Mouse (Mus musculus) CH12.LX (cell line): Measurements from ENCODE around the gene Fbln5.

ENCODE experiments used
- CTCF ChIP-seq, 2 experiments: IDR thresholded peaks in 1 of 2; conservative IDR thresholded peaks in 1 of 2; 2 replicates each; pipeline ENCODE4 v1.5.1; 2011 to 2012; ENCODE audit warnings: low read depth in 2 of 2, low read length in 2 of 2, improper control_type of control experiment in 1 of 2, inconsistent platforms in 1 of 2, mild to moderate bottlenecking in 1 of 2, moderate library complexity in 1 of 2
- HCFC1 ChIP-seq: IDR thresholded peaks from 2 replicates; pipeline ENCODE4 v1.6.1; 2012; ENCODE audit warnings: low read depth, mild to moderate bottlenecking, inconsistent platforms, low read length, improper control_type of control experiment
- IRF4 ChIP-seq: IDR thresholded peaks from 2 replicates; pipeline ENCODE4 v1.6.1; 2014; ENCODE audit warnings: low read depth, mild to moderate bottlenecking, inconsistent platforms, low read length, improper control_type of control experiment
- MAFK ChIP-seq: IDR thresholded peaks from 2 replicates; pipeline ENCODE4 v1.6.1; 2011; ENCODE audit warnings: low read length, improper control_type of control experiment; ENCODE audit not compliant: insufficient replicate concordance
- MAX ChIP-seq: IDR thresholded peaks from 2 replicates; pipeline ENCODE4 v1.6.1; 2011; ENCODE audit warnings: low read length, improper control_type of control experiment
- MEF2A ChIP-seq: IDR thresholded peaks from 2 replicates; pipeline ENCODE4 v1.6.1; 2014; ENCODE audit warnings: low read depth, mild to moderate bottlenecking, inconsistent platforms, low read length, improper control_type of control experiment, borderline replicate concordance
- MXI1 ChIP-seq: IDR thresholded peaks from 2 replicates; pipeline ENCODE4 v1.6.1; 2011; ENCODE audit warnings: mild to moderate bottlenecking, low read depth, low read length, improper control_type of control experiment
- POLR2A ChIP-seq: IDR thresholded peaks from 2 replicates; pipeline ENCODE4 v1.6.1; 2011; ENCODE audit warnings: low read depth, mild to moderate bottlenecking, improper control_type of control experiment, low read length
- SIN3A ChIP-seq: IDR thresholded peaks from 2 replicates; pipeline ENCODE4 v1.6.1; 2012; ENCODE audit warnings: low read length, improper control_type of control experiment, inconsistent platforms
- TBP ChIP-seq: conservative IDR thresholded peaks from 2 replicates; pipeline ENCODE4 v1.6.1; 2011; ENCODE audit warnings: low read depth, low read length, improper control_type of control experiment
- UBTF ChIP-seq: IDR thresholded peaks from 2 replicates; pipeline ENCODE4 v1.6.1; 2012; ENCODE audit warnings: low read depth, mild to moderate bottlenecking, inconsistent platforms, low read length, improper control_type of control experiment, moderate library complexity
- ZC3H11A ChIP-seq: IDR thresholded peaks from 2 replicates; pipeline ENCODE4 v1.6.1; 2012; ENCODE audit warnings: low read depth, mild to moderate bottlenecking, inconsistent platforms, low read length, improper control_type of control experiment

GRCm38 (mm10) chr12:101818246-101818607 is 628 bp downstream of the Fbln5 start:
- TF ChIP-seq POLR2A (no peak), CTCF (conservative IDR thresholded peaks at IDR 0.05 in 1 of 2, IDR thresholded peaks at IDR 0.05 in 1 of 2; ENCODE audit: low read depth in 2 of 2, low read length in 2 of 2) (no peak), SIN3A (no peak), MAFK (no peak), MEF2A (no peak), MAX (no peak), IRF4 (no peak), HCFC1 (no peak), TBP (no peak), MXI1 (no peak), ZC3H11A (no peak), UBTF (no peak)
